Mouse (Mus musculus) G1E-ER4 (cell line): ENCODE data around the gene Diexf. TPM values are rescaled to one million over a fixed set of nuclear protein-coding genes. Genes with fewer than 3 reads are reported as not detected.

Source experiments
- GATA1 ChIP-seq: IDR thresholded peaks from one replicate; pipeline ENCODE4 v1.8.0; 2012; ENCODE audit warnings: low read length, inconsistent platforms
- polyA plus RNA-seq: library from polyadenylated mRNA; stranded (reverse); fragments of >175 nt; gene quantifications from 2 replicates; pipeline ENCODE4 v1.2.3, GENCODE M21; 2012

Gene Diexf
- polyA plus RNA-seq, 1 experiment, result 2.1 TPM

- TF ChIP-seq GATA1, result no peak
Measured at GRCm38 (mm10) chr1:193112093-193112492, 18.0 kb downstream of the Diexf start.

GRCm38 (mm10) chr1:193102996-193103395, 27.1 kb downstream of the Diexf start:
- TF ChIP-seq GATA1, result no peak

DNA sequence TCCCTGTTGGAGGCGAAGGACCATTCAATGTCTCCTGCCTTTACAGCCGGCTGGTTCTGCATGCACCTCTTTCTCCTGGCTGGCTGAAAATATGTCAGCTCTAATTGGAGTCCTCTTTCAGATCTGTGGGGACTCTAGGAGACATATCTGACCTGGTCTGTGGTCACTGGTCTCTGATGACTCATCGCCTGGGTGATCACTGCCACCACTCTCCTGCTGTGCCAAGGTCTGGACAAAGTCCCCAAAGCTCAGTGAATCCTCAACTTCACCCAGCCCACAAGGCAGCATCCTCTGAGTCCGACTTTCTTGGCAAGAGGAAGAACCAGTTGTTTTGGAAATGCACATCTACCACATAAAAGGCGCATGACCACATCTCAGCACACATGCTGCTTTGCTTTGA, 27.5 kb downstream of the Diexf start:
- TF ChIP-seq GATA1, result no peak

DNA sequence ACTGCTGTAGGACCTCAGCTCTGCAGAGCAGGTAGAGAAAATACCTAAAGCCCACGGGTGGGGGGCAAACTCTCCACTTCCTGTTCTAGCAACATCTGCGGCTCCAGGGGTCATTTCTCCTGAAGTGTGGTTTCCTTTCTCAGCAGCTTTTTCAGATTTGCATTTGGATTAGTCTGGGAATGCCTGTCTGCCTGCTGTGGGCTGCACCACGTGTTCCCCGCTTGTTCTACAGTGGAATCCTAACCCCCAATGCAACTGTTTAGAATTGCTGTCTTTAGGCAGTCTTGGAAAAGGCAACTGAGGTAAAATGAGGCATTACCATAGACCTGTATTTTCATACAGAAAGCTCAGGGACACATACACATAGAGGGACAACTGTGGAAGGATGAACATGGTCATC, 28.0 kb downstream of the Diexf start:
- TF ChIP-seq GATA1, result no peak

GRCm38 (mm10) chr1:193098946-193099345, 31.1 kb downstream of the Diexf start:
- no peak for TF ChIP-seq GATA1

DNA sequence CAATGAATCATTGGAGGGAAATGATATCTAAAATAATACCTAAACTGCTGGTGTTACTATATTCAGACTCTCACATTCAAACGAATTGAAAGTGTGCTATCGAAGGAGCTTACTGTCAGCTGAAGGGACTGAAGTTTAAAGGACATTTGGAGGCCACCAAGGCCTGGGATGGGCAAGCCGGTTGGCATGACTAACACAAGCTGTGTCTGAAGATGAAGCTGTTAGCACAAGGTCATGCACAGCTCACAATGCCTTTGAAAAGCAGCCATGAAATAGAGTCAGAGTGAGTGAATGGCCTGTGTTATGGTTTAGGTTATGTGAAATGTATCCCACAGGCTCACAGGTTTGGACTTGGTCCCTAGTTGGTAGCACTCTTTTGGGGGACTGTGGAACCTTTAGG, 36.5 kb downstream of the Diexf start:
- no peak for TF ChIP-seq GATA1

DNA sequence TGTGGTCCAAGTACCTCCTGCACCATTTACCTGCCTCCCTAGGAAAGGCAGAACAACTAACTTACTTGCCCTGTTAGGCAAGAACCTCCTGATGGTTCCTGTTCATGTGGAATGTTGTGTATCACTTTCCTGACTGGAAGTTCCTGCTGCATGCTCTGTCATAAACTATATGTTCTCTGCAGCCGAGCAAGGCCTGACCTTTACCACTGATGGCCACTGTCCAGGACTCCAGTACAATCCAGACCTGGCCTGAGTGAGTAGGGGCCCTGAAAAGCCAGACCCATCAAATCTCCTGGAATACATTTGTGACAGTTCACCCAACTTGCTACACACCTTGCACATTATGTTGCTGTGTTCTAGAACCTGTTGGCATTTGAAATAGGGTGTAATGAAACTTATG, 37.3 kb downstream of the Diexf start:
- TF ChIP-seq GATA1, result no peak

- TF ChIP-seq GATA1, result no peak
Measured at GRCm38 (mm10) chr1:193090894-193091293, 39.2 kb downstream of the Diexf start.

- TF ChIP-seq GATA1, result no peak
Measured at GRCm38 (mm10) chr1:193090211-193090871, 39.7 kb downstream of the Diexf start.

DNA sequence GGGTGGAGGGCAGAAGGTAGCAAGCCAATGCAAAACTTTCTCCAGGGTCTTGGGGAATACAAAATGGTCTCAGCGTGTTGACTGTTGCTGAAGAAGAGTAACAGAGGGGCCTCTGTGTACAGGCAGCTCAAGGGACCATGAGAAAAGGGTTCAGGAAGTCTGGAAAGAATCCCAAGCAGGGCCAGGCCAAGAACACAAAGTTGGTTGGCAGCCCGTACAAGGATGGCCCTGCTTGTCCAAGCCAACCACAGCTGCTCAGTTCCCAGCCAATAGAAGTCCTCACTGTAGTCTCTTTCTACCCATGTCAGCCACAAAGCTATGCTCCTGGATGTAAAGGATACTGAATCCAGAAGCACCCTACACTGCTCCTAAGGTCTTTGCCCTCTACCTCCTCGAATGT, 40.4 kb downstream of the Diexf start:
- TF ChIP-seq GATA1, result no peak

- TF ChIP-seq GATA1, result no peak
Measured at GRCm38 (mm10) chr1:193089211-193089610, 40.9 kb downstream of the Diexf start.

DNA sequence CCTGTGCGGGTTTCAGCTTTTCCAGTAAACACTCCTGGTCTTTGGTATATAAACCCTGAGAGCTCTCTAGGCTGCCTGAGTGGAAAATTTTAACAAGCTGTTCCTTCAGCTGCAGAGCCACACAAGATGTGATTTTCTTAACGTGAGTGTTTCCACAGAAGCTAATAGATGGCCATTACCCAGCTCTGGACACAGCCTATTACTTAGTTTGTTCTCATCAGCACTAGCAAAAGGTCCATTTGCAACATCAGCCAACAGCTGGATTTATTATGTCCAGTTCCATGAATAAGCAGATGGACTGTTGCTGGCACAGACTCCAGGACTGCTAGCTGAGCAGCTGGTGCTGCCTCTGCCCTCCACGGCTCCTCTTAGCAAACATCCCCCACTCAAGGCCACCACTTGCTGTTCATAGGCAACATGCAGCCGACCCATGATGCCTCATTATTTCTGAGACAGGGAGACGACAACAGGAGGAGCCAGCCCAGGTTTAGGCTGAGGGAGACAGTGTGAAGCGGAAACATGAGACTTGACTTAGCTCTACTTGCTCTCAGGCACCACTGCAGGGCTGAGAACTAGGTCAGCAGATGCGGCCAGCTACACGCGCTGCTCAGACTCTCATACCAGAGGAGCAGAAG, 43.1 kb downstream of the Diexf start:
- TF ChIP-seq GATA1, result no peak

DNA sequence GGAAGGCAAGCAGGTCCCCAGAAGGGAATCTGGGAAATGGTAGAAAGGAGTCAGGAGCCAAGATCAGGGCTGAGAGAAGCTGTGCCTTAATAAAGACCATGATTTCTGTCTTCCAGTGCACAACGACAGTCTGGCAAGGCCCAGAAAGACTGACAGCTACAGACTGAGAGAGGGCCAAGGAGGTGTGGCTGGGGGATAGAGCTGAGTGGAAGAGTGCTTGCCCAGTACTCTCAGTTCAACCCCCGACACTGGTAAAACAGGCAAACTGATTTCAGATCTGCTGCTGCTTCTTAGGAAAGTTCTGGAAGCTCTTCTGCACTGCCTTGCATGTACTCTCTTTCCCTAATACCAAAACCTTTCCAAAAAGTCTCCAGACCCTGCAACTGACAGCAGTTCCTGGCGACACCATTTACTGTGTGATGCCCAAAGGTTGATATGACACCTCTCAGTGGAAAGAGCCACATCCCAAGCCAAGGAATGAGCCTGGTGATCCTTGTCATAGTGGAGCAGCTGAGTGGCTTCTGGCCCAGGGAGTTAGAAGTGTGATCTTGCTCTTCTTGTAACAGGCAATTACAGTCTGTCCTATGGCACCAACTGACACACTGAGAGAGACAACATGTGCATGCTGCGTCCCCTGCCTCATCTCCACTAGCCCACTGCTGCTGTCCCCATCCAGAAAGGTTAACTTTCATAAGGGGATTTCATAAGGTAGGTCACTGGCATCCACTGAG, 43.8 kb downstream of the Diexf start:
- TF ChIP-seq GATA1, result no peak

DNA sequence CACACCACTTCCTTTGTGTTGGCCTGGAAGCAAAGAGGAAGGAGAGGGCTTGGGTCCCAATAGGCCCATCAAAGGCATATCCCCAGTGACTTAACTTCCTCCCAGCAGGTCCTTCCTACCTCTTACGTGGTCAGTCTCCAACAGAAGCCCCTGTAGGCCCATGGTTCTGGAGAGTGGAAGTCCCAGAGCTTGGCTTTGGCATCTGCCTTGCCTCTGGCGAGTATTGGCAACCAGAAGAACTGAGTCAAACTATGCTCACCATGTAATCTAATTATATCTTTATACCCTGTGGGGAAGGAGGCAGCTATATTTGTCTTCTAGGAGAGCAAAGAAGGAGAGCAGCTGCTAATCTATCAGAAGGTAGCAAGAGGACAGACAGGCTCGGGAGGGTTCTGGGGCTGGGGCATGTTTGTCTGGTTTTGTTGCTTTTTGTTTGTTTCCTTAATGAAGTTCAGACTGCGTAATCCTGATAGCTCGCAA, 44.5 kb downstream of the Diexf start:
- no peak for TF ChIP-seq GATA1

- no peak for TF ChIP-seq GATA1
Measured at GRCm38 (mm10) chr1:193084016-193084415, 46.1 kb downstream of the Diexf start.

DNA sequence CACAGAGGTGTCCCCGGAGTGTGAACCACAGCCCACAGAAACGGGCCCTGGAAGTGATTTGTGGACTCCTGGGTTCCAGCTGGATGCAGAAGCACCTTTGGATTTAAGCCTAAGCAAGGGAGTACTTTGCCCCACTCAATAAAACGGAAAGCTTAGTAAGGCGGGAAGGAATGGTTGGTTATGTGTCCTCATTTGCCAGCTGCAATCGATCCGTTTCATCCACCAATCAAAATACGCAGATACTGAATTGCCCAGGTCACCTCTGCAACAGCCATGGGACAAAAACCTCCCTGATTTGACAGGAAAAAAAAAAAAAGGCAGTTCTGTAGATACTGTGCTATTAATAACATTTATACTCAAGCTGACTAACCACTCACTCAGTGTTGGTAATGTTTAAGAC, 47.0 kb downstream of the Diexf start:
- TF ChIP-seq GATA1, result no peak
